Mouse (Mus musculus) cerebellum, postnatal 25 days (tissue): ENCODE results near the gene Ptk6.

Source experiments
- DNase-seq, 2 experiments: peaks; one replicate each; pipeline ENCODE4 v3.0.0; 2021; ENCODE audit warnings: mixed read lengths in 2 of 2

The Ptk6 gene

DNA sequence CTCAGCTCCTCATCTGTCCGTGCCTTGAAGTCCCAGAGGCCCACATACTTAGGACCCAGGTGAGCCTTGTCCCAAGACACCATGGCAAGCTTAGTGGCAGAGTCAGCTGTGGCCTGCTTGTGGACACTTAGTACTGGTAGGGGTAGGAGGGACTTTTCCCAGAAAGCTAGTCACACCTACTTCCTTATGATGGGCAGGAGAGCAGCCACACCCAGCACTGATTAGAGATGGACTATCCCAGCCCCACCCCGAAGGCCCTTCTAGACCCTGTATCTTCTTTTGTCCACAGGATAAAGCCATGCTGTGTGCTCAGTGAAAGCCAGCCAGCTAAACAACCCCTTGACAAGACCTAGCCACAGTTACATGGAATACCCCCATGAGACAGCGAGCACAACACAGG, at the start of gene Ptk6:
Gene Ptk6 (minus strand): TSS at position 368 of the 400 bp plus-strand sequence.
- no peak for DNase-seq

DNA sequence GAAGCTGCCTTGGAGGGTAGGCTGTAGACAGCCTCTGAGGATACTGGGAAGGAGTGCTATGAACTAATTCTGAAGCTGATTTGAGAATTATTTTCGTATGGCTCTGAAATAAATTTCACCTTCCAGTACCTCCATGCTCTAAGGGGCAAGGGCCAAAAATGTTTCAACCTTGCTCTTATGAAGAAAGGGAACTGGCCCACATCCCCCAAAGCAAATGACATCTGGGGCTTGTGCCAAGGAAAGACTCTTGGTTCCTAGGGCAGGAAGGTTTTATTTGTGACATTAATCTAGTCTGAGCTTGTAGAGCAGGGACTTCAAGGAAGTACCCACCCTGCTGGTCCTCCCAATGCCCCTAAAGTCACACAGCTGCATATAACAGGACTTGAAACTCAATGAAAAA, 49.3 kb upstream of the Ptk6 start:
- DNase-seq, result no peak

DNA sequence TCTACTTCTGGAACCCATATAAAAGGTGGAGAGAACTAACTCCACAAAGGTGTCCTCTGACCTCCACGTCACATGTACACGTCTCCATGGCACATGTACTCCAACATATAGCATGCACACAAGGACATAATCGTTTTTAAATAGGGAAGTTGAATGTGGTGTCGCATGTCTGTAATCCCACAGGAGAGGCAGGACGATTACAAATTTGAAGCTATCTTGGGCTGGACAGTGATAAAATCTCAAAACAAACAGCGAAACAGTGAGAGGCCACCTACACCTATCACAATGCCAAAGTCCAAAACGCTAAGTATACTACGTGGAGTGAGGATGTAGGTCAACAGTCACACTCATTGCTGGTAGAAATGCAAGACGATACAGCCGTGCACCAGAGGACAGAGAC, 46.6 kb upstream of the Ptk6 start:
- DNase-seq, result no peak

- no peak for DNase-seq
These were observed 42.4 kb upstream of the Ptk6 start for GRCm38 (mm10) chr2:181245031-181245430.

DNA sequence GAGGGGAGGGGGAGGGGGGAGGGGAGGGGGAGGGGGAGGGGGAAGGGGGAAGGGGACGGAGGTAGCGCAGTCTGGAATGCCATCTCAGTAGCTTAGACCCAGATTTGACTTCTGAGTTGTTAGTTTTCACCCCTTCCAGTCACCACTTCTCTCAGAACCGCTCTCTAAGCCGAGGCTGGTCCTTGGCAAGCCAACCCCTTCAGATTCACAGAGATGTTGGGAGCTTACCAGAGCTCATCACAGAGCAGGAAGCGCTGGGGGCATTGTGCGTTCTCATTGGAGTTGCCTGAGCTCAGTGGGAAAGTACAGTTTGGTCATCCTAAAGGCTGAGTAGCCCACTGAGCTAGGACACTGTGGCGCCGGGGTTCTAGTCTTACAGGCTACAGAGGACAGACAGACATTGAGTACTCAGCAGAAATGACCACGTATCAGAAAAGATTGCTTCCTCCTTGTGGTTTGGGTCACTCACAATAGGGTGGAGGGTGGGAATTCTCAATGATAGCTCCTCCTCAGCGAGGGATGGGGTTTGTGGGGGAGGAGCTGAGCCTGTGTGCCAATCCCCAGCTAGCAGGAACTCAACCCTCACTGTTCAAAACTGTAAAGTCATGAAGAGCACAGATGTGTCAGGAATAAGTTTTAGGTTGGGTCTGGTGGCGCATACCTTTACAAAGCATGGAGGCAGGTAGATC, 41.3 kb upstream of the Ptk6 start:
- DNase-seq, result no peak

DNA sequence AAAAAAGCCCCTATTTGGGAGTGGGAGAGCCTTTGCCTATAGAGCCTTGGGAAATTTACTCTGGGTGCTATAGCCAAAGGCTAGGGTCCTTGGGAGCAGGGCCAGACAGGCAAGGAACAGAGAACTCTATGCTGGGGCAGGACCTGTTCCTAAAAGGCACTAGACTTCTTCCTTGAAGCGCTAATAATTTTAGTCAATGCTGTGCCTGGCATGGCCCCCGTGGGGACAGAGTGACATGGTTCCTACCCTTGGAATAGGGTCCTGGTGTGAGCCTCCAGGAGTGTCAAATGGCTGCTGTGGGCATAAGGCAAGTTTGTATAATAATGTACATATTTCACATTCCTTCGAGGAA, 39.7 kb upstream of the Ptk6 start:
- DNase-seq, result no peak

DNA sequence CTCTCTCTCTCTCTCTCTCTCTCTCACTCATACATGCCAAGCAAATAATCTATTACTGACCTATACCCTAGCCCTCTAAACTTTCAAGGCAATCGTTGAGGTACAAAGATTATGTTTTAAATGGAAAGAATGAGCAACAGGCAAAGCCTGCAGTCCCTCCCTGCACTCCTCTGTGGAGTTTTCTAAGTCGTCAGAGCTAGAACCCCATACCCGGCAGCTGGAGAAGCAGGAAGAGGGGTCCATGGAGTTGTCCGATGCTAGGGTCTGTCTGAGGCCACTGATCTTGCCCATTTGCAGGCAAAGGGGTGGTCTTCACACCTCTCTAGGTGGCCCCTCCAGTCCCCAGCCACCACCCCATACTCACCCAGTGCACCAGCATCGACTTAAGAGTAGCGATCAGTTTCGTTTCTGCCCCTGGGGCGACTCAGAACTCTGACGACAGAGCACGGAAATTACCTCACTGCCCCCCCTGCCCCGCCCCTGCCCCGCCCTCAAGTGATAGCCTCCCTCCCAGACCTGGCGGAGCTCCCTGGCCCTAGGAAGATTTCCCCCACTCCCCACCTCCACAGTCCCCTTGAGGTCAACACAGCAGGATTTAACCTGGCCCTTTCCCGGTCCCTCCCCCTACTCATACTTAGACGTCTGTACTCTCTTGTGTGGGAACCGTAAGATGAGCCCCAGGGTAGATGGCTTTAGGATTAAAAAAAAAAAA, 39.2 kb upstream of the Ptk6 start, which contains the start of gene Helz2:
Gene Helz2 (minus strand): TSS at position 426 of the 712 bp plus-strand sequence.
- no peak for DNase-seq

- DNase-seq, result no peak
These were observed 38.3 kb upstream of the Ptk6 start for GRCm38 (mm10) chr2:181240806-181241440.

DNA sequence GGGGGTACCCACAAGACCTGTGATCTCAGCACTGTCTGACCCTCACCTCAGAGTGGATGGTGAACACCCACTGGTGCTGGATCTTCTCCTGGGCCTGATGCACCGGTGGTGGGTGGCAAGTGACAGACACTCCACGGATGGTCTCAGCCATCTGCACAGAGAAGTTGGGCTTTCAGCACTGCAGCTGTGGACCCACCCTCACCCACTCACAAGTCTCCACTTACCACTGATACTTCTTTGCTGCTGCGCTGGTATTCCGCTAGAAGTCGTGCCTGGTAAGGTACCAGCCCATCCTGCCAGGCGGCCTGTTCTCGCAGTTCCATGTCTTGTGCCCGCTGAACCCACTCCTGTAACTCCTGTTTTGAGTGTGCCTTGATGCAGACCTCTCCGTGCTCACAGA, 36.7 kb upstream of the Ptk6 start:
- DNase-seq, result no peak

DNA sequence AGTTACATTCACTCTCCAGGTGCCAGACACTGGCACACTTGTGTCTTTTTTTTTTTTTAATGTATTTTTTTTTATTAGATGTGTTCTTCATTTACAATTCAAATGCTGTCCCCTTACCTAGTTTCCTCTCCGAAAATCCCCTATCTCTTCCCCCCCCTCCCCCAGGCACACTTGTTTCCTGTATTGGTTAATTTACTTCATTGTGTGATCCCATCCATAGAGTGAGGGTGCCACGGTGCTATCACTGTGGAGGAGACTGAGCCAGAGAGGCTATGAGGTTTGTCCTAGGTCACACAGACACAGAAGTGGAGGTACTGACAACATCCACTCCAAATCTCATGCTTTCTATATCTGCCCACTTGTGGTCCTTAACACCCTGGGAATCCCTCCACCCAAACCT, 36.3 kb upstream of the Ptk6 start:
- no peak for DNase-seq

- peak in 1 of 2 experiments; percentile 43 for DNase-seq
These were observed 35.6 kb upstream of the Ptk6 start for GRCm38 (mm10) chr2:181238091-181238610.

GRCm38 (mm10) chr2:181237251-181238014, 34.8 kb upstream of the Ptk6 start:
- no peak for DNase-seq

GRCm38 (mm10) chr2:181235681-181236566, 33.3 kb upstream of the Ptk6 start:
- no peak for DNase-seq

- no peak for DNase-seq
These were observed 32.1 kb upstream of the Ptk6 start for GRCm38 (mm10) chr2:181234680-181235079.

DNA sequence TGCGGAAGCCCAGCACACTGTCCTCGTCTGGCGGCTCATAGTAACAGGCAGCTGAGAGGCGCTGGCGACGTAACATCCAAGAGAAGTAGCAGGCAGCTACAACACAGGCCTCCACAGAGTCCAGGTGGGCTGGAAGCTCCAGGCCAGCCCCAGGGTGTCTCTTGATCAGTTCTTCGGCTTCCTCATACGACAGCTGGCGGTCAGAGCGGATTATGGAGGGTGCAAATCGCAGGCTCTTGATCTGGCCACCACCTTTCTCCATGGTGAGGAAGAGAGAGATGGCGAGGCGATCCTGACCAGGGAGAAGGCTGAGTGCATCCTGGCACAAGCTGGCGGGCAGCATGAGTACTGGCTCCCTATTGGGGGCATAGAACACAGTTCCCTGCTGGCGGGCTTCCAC, 30.9 kb upstream of the Ptk6 start:
- DNase-seq, result no peak

DNA sequence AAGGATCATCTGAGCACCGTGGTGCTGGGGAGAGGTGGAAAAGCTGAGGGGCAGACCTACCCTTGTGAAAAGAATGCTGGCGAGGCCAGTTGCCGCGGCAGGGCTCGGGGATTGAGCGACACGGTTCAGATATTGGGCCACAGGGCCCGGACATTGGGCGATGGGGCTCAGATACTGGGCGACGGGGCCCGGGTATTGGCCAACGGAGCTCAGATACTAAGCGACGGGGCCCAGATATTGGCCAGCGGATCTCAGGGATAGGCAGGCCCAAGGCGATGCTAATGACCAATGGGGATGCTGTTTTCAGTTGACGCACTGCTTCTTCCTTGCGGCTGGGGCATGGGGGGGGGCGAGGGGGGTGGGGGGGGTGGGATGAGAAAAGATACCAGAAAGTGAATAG, 28.6 kb upstream of the Ptk6 start:
- DNase-seq, result peak; percentile 65 to 69

DNA sequence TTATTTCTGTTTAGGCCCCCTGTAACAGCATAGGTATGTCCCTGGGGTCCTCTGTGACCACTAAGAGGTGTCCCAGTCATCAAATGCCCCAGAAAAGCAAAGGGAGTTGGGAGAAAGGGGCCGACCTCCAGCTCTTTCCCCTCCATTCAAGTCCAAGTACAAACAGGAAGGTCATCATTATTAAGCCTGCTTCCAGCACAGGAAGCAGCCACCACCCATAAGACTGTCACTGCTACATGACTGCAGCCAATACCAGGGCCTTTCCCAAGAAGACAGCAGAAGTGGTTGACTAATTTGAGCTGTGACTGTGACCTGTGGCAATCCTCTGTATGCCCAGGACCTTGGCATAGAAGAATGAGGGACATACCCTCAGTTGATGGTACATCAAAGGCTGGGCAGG, 25.7 kb upstream of the Ptk6 start:
- DNase-seq, result no peak

GRCm38 (mm10) chr2:181227122-181227521, 24.5 kb upstream of the Ptk6 start:
- DNase-seq, result no peak

DNA sequence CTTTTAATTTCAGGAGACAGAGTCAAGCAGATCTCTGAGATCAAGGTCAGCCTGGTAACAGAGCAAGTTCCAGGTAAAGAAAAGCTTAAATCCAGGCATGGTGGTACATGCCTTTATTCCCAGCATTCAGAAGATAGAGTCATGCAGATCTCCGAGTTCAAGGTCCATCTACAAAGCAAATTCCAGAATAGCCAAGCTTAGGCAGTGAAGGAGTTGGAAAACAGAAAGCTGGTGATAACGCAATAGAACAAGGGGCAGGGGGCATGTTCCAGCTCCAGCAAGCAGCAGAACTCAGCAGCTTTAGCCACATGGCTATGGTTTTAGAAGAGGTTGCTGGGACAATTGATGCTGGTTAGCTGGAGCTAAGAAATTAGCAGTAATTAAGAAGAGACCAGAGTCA, 22.4 kb upstream of the Ptk6 start:
- no peak for DNase-seq

DNA sequence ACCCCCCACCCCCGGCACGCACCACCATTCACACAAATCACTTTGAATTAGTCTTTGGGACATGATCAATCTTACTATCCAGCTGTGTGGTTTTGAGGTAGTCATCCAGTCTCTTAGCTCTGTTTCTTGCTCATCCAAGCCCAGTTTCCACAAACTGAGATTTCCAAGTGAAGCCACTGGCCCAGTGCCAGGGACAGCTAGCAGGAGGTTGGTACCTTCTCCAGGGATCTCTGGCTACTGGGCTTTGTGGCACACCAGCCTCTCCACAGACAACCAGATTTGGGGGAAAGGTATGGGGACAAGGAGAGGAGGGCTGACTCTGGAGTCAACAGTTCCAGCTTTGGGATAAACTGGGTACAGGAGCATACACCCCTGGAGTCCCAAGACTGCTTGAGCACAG, 17.8 kb upstream of the Ptk6 start:
- peak; percentile 45 to 64 for DNase-seq

DNA sequence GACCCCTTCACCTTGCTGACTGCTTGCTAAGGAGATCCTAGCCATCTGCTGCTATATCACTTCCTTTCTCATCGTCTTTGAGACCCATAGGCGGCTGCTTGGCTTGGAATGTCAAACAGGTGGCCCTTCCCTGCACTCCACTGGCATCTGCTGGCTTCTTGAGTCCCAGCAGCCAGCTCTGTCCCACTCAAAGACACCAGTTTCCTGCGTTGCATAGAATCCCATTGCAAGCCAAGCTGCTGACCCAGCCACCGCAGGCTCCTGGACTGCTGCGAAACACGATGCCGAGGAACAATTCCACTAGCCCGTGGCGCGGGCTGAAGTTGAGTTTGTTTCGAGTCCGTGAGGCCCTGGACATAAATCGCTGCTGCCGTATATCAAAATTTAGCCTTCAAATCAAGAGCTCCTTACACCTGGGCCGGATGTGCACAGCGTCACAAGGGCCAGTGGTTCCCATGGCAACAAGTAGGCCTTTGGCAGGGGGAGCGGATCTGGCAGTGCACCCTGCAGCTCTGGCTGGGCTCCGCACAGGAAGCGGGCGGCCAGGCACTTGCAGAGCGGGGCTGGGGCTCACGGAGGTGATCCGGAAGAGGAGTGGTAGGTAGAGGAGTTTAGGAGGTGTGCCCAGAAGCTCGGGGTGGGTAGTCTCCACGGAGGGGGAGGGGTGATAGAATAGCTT, 17.1 kb upstream of the Ptk6 start, which contains the start of gene Fndc11:
Gene Fndc11 (plus strand): TSS at position 476 of the 679 bp plus-strand sequence.
- DNase-seq, result peak; percentile 70 to 73
